Mouse (Mus musculus): ENCODE data around the gene Pou6f2.

The Pou6f2 gene

DNA sequence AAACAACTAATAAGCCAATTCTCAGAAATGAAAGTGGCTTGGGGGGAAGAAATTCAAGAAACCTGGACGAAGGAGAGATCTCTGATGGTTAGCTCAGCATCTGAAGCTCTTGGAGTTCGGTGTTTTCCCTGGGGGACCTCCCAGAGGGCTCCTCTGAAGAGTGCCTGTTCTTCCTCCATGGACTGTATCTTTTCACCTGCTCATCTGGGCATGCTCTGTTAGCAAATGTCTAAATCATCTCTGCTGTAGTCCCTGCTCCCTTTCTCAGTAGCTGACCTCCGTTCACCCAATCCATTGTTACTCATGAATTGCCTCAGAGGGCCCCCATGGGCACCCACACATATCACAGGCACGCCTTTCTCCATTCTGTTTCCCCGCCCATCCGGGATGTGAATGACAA, at the start of gene Pou6f2:
Gene Pou6f2 (minus strand): TSS at position 101 of the 400 bp plus-strand sequence.
- no peak for DNase-seq (ENCODE audit: low read depth, low spot score)

DNA sequence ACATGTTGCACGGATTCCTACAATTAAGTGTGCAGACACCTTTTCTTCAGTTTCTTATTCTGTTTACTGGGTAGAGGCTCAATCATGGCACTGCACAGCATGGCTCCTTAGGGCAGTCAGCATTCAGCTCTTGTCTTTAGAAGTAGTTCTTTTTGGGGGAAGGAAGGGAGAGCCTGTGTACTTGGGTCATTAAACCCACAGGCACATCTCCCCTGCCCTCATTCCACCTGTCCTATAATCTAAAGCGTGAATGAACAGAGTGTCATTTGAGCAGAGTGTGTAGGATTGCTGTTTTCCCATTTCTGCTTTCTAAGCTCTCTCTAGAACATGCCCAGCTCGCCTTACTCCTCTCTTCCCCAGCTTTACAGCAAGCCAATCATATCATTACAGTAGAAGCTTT, 42.4 kb upstream of the Pou6f2 start:
- no peak for DNase-seq (ENCODE audit: low read depth, low spot score)

DNA sequence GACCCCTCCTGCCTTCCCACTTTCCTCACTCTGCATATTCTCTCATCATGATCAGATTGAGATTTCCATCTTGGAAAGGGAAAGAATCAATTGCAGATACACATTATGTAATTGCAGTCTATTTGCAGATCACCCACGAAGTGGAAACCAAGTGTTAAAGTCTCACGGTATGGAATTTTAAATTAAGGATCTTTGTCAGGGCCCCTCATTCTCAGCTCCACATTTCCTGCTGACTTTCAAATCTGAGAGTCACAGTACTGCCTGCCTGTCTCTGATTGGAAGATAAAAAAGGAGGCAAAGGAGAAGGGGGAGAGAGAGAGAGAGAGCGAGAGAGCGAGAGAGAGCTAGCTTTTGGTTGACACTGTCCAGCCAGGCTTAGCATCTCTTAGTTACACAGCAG, 9.8 kb downstream of the Pou6f2 start:
- DNase-seq (ENCODE audit: low read depth, low spot score) = no peak

DNA sequence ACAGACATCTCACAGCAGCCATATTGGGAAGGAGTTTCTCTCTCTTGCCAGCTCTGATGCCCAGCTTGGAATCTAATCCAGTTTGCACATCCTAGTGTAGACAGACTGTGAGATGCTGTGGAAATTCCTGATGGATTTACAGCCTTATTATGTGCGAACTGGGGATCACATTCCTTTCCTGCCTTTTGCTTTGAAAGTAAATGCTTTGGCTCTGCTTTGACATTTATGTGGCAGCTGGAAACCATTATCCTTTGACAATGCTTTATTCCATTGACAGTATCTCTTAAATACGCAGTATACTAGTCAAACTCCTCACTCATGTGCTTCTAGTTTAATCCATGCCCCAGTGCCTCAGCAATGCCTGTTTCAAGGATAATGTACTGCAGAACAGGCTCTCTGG, 34.1 kb downstream of the Pou6f2 start:
- no peak for DNase-seq (ENCODE audit: low read depth, low spot score)

DNA sequence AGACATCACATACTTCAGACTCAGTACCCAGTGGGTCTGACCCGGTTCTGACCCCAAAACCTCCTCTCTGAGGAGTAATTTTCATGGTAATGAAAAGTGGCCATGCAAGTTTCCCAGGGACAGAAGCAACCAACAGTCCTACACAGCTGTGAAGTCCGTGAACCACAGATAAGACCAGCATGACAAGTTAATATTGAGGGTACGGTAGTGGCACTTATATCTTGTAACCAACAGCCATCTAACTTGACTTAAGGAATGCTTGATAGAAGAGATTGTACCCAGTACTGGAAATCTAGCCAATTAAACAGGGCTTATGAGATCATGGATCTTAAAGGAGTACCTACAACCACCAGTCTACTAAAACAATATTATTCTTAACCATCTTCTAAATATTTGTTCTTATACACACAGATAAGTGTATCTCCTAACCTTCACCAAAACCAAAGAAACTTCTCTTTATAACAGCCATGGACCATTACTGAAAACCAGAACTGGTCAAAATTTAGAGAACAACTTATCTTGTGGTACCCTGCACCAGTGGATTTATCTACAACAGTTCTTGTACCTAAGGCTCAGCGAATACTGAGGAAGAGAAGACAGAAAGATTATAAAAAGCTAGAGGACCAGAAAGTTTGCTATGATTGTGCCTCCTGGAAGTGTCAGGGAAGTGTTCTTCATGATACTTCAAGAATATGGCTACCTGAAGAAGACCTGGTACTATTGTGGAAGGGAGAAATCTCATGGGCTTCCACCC, 52.7 kb downstream of the Pou6f2 start:
- DNase-seq (ENCODE audit: low read depth, low spot score) = no peak

DNA sequence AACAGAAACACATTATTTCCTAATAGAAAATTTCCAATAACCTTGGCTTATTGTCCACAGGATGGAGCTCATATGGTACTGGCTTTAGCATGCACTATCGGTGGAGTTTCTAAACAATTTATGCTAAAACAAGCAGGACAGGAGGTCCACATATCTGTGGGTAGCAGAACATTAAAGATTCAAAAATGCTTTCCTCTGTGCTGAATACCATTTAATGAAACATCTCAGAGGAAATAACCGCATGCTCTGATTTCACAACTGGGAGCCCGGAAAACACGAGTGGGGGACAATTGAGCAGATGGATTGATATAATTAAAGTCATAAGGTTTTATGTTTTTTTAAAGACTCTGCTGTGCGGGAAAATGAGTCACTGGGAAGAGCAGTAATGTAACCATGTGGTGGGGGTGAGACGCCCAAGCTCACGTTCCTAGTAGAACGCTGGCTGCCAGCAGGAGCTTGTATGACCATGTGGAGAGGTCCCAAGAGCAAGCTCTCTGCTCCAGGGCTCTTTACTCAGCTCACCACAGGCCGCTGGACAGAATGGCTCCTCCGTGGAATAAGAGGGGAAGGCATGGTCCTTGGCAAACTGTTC, 58.5 kb downstream of the Pou6f2 start:
- no peak for DNase-seq (ENCODE audit: low read depth, low spot score)

DNA sequence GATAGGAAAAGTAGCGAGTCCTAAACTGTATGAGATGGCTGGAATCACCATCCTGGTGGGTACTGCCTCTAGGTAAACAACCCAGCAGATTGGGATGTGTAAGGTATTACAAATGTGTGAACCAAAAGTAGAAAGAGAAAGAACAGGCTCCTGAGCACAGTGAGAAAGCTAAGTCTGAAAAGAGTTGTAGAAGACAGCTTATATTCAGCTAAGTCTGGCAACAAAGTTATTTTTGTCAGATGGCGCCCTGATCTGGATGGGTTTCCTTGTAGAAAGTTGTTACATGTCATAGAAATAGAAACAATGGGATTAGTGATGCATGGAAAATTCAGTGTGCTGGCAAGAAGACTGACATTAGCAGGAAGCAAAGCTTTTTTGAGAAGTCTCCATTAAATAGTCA, 59.5 kb downstream of the Pou6f2 start:
- no peak for DNase-seq (ENCODE audit: low read depth, low spot score)

DNA sequence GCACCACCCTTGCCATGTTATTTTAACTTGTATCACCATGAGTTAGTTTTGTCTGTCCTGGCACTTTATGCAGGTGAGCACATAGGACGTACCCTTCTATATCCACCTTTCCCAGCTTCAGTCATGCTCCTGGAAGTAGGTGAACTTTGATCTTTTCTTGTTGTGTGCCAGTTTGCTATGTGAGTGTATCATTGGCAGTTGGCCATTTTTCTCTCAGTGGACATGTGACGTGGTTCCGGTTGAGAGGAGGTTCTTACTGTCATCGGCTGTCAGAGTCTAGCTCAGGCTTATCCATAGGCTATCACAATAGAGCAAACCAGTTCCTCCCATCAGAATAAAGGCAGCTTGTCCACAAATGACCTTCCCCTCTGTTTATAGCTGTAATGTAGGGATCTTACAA, 63.5 kb downstream of the Pou6f2 start:
- DNase-seq (ENCODE audit: low read depth, low spot score) = no peak

DNA sequence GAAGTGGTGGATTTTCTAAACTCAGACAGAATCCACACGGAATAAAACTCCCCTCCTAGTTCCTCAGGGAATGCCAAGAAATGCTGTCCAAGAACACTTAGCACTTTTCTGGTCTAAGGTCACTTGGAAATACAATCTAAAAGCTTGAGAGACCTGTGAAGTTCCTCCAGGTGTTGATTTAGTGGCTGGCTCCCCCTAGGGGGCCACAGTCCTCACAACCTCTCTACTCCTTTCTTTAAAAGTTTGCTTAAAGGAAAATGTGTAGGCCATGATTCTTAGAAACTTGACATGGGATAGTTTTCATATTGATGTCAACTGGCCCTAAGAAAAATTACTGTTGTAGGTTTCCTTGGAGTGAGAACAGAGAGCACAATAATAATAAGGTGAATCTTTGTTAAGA, 64.9 kb downstream of the Pou6f2 start:
- DNase-seq (ENCODE audit: low read depth, low spot score) = no peak

DNA sequence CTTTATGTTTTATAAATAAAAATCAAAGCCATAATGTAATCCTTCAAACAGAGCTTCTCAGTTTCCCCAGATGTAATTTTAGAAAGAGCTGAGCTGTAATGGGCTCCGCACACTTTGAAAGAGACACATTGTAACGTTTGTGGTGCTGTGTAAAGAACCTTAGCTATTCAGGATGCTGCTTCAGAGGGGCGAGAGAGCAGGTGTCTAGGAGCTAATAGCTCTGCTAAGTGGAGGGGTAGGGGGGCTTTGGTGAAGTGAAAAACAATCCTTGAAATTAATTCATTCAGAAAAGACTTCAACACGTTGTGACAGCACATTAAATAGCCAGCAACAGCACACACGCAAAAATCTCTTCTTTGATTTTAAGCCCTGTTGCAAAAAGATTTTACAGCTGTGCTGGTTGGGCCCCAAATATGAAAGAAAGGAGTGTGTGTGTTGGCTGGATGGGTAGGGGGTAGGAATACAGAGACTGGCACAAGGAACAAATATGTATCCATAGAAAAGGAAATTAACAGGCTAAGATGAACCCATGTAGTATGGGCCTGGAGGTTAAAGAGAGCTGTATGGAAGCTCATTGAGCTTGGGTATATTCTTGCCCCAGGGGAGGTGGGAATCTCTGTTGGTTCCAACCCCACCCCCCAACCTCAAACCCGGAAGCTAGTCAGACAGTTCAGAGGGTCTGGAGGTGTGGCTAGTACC, 73.4 kb downstream of the Pou6f2 start:
- no peak for DNase-seq (ENCODE audit: low read depth, low spot score)

DNA sequence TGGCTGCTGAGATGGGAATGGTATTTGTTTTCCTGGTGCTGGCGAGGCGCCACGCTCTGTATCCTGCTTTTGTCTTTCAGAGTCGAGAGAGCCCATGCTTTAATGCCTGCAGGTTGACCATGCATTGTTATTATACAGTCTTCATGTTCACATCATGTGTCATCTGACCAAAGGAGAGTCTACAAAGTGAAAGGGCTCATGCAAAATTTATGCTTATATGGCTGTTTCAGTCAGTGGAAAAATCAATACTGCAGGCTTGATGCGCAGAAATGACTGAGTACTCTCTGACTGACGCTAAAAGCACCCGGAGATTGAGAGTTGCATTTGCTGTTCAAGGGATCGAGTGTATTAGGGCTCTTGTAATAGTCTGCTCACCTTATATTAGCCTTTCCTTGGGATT, 74.1 kb downstream of the Pou6f2 start:
- DNase-seq (ENCODE audit: low read depth, low spot score) = no peak

DNA sequence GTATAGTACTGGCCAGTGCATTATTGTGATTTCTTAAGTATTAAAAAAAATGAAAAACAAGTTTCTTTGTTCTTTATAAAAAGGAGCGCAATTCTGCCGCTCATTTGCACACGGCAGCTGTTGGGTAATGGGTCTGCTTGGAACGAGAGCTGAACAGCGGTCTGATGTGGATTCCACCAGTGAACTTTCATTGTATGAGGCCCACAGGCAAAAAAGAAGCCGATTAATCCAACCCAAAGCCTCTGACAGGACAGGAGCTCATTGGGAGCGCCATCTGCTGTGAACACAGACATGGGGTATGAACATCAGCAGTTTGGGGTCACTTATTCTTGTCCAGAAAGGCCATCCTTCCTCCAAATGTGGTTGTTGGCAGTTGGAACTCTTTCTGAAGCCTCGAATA, 84.9 kb downstream of the Pou6f2 start:
- DNase-seq (ENCODE audit: low read depth, low spot score) = no peak

DNA sequence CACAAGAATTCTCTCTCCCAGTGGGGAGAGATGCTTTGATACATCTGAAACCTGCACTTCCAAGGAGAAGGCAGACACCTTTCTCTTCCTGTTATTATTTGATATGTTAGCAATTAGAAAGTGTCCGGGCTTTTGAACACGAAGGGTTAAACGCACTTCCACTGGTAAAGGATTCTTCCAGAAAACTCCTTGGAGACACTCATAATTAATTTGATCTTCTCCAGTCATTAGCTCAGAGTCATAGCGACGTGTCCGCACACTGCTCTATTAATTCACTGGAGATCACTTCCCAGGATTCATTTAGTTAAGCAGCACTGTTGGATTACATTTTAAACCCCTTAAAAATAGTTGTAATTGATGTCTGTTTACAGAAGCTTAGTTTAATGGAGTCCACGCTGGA, 88.5 kb downstream of the Pou6f2 start:
- DNase-seq (ENCODE audit: low read depth, low spot score) = no peak

DNA sequence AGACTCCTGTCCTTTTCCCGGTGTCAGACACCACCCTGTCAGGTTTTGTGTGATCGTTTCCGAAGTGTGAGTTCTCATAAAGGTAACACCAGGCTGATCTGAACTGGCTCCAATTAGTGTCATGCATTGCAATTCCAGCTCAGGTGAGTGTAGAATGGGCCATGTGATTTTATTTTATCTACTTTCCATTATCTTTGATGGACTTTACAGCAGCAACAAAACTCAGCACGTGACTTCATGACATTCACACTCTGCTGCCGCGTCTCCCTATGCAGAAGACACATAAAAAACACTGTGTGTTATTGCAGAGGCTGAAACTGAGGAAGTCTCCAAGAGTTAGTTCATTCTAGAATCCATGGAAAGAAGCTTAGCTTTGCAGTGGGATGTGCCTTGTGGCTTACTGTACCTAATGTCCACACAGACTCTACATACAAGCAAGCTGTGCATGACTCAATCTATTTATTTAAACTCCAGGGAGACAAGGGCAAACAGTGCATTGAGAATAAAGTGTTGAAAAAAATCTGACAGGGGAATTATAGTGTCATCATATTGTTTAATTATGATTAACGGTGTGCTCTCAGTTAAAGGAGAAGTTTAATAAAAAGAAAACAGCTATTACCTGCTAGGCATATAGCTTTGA, 90.9 kb downstream of the Pou6f2 start:
- DNase-seq (ENCODE audit: low read depth, low spot score) = no peak

DNA sequence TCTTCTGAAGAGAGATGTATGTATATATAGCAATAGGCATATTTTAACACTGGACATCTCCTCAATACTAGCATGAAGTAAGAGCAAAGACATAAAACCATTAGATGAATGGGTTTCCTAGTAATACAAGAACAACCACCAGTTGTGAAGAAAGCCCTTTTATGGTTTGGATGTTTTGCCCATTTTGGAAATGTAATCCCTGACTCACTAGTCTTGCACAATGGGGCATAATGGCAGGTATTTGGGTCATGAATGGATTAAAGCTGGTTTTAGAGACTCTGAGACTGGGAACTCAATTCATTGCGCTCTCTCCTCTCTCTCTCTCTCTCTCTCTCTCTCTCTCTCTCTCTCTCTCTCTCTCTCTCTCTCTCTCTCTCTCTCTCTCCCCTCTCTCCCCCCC, 97.5 kb downstream of the Pou6f2 start:
- DNase-seq (ENCODE audit: low read depth, low spot score) = no peak

DNA sequence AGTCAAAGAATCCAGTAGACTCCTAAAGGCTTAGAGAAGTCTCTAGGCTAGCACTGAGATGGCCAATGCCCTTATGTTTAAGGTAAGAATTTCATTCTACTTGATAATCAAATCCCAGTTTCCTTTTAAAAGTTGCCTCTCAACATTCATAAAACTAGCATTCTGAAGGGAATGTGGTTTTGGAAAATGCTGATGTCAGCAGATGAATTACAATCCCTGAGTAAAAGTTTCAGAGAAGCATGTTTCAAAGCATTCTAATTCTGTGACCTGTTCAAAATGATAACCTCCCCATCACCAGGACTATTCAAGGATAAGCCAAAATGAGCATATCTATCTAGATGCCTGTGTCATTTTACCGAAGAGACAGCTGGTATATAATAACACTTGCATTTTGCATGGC, 104.0 kb downstream of the Pou6f2 start:
- DNase-seq (ENCODE audit: low read depth, low spot score) = no peak

DNA sequence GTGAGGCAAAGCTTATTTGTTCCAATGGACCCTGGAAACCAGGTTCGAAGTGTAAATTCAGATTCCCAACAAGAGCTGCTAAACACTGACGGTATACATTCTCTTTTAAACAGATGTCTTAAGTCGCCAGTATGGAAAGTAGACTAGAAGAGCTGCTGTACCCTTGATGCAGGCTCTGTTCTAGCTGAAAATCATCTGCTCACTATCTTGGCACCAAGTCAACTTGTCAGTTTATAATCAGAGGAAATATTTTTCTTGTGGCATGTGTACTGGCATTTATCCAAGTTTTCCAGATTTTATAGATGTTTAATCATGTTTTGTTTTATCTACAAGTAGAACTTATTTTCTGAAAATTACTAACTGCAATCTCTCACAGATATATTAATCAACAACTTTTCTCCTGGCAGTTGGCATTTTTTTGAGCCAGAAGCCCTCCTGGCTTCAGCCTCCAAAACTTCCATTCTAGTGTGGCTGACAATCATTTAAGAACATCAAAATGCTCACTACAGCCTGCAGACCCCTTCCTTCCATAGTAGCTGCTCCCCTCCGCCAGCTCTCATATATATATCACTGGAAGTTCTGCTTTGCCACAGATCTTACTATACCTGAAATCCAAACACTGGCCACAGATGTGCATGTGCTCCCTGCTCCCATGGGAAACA, 107.1 kb downstream of the Pou6f2 start:
- no peak for DNase-seq (ENCODE audit: low read depth, low spot score)

DNA sequence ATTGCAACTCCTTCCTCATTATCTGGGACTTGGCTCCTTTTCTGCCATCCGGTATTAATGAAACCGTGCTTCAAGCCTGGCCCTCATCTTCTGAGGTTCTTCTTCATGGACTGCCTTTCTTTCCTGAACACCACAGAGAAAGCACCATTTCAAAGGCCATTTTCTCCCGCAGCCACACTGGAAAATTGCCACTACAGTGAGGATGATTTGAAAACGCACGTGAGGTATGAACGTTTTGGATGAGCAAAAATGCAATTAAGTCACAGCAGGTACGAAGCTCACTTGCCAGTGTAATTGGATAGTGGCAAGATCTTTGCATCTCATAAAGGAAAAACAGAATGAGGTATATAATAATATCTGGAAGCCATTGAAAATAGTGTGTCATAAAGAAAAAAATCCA, 110.0 kb downstream of the Pou6f2 start:
- no peak for DNase-seq (ENCODE audit: low read depth, low spot score)

DNA sequence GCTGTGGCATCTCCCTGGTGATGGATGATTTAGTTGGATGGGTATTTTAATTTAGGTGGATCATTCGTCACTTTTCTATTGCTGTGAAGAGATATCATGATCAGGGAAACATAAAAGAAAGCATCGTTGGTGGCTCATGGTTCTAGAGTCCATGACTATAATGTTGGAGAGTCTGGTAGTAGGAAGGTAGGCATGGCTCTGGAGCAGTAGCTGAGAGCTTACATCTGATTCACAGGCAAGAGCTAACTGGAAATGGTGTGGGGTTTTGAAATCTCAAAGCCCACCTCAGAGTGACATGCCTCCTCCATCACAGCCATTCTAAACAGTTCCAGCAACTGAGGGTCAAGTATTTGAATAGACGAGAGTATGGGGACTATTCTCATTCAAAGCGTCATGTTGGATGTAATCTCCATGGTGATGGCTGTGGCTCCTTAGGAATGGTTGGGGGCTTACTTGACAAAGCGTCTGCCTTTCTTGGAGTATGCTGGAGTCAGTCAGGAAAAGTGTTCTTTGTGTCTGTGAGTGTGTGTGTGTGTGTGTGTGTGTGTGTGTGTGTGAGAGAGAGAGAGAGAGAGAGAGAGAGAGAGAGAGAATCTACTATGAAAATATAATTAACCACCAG, 115.0 kb downstream of the Pou6f2 start:
- DNase-seq (ENCODE audit: low read depth, low spot score) = no peak

DNA sequence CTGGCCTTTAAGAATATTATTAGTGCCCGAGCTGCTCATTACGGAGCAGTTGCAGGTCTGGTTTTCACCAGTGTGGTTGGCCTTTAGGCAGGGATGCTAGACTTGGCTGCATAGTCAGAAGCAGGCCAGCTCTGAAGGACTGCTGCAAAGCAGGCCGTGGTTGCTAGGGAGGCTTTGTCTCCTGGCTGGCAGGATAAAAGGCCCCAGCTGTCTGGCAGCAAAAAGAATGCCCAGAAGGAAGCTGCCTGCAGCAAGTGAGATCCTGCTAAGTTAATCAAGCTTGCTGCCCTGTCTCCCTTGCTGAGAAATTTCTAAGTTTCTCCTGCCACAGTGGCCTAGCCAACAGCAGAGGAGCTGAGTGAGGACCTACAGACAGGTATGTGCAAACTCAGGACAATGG, 116.4 kb downstream of the Pou6f2 start:
- no peak for DNase-seq (ENCODE audit: low read depth, low spot score)

DNA sequence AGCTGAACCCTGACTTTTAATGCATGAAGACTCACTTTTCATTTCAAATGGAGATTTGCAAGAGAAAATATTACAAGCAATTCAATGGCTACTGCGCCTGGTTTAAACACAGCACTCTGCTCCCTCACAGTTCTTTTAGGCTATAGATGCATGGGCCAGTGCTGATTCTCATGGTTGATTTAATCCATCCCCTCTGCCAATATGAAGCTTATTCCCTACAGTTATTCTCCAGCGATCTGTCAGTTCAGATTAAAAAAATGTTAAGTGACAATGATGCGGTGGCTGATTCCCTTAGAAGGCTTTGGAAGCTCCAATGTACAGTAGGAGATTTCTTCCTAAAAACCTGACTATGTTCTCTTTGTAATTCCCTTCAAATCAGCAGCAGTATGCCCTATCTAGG, 144.4 kb downstream of the Pou6f2 start:
- DNase-seq (ENCODE audit: low read depth, low spot score) = no peak

All from c-Kit-negative CD71-positive TER-119-positive erythroid progenitor cells, embryonic 14.5 days (primary cell).